Mouse (Mus musculus): ENCODE results near the gene Misp. TPM values are rescaled to one million over a fixed set of nuclear protein-coding genes. Genes with fewer than 3 reads are reported as not detected.
A peak's percentile ranks its signal among the peaks of the same experiment; 100 is the strongest.

The Misp gene
- polyA plus RNA-seq, 1 experiment from 2014 or later = 10.2 TPM

GRCm38 (mm10) chr10:79797326-79797725 is 23.5 kb upstream of the Misp start:
- Histone ChIP-seq H3K9me3 (no peaks in the 10 kb centered on the region), H3K36me3 (no peaks in the 10 kb centered on the region), H3K4me1 (peaks cover 22% of the 10 kb centered on the region), H3K9ac (no peak overlapping the region), H3K27me3 (no peaks in the 10 kb centered on the region), H3K4me3 (no peak overlapping the region), H3K27ac (no peak overlapping the region), H3K4me2 (no peak overlapping the region)
- WGBS = 42% methylated on average over 15 of the region's 15 CpGs
- ATAC-seq (ENCODE audit: borderline replicate concordance, extremely low read depth, low FRiP score, low TSS enrichment) = no peak

GRCm38 (mm10) chr10:79798289-79798928 is 22.4 kb upstream of the Misp start:
- Histone ChIP-seq H3K27me3 (no peaks in the 10 kb centered on the region), H3K36me3 (no peaks in the 10 kb centered on the region), H3K9me3 (no peaks in the 10 kb centered on the region), H3K27ac (no peak overlapping the region), H3K9ac (no peak overlapping the region), H3K4me1 (peaks cover 33% of the 10 kb centered on the region), H3K4me2 (no peak overlapping the region), H3K4me3 (no peak overlapping the region)
- WGBS = 83% methylated on average over 12 of the region's 12 CpGs
- no peak for ATAC-seq (ENCODE audit: borderline replicate concordance, extremely low read depth, low FRiP score, low TSS enrichment)

- H3K36me3 ChIP-seq = no peaks in the 10 kb centered on the region
- H3K9me3 ChIP-seq = no peaks in the 10 kb centered on the region
- H3K27ac ChIP-seq = no peak overlapping the region
- H3K27me3 ChIP-seq = no peaks in the 10 kb centered on the region
- no peak overlapping the region for H3K9ac ChIP-seq
- ATAC-seq (ENCODE audit: borderline replicate concordance, extremely low read depth, low FRiP score, low TSS enrichment) = no peak
- no peak overlapping the region for H3K4me2 ChIP-seq
- H3K4me3 ChIP-seq = no peak overlapping the region
- 72% methylated on average over 11 of the region's 11 CpGs for WGBS
- H3K4me1 ChIP-seq = peaks cover 25% of the 10 kb centered on the region
Measured at GRCm38 (mm10) chr10:79800508-79800907, 20.3 kb upstream of the Misp start.

- Histone ChIP-seq H3K4me3 (no peak overlapping the region), H3K4me1 (peaks cover 27% of the 10 kb centered on the region), H3K4me2 (no peak overlapping the region), H3K27me3 (no peaks in the 10 kb centered on the region), H3K9me3 (no peaks in the 10 kb centered on the region), H3K9ac (no peak overlapping the region), H3K27ac (0 out of 2 replicates have a peak overlapping the region, but pooled peaks have one; percentile 6), H3K36me3 (no peaks in the 10 kb centered on the region)
- WGBS = 40% methylated on average over 3 of the region's 3 CpGs
- no peak for ATAC-seq (ENCODE audit: borderline replicate concordance, extremely low read depth, low FRiP score, low TSS enrichment)
Measured at GRCm38 (mm10) chr10:79801837-79802236, 19.0 kb upstream of the Misp start.

GRCm38 (mm10) chr10:79802331-79802971 is 18.3 kb upstream of the Misp start:
- ATAC-seq (ENCODE audit: borderline replicate concordance, extremely low read depth, low FRiP score, low TSS enrichment) = 0 out of 2 replicates have a peak, but pooled peaks have one; percentile 13
- Histone ChIP-seq H3K27me3 (no peaks in the 10 kb centered on the region), H3K36me3 (no peaks in the 10 kb centered on the region), H3K4me2 (no peak overlapping the region), H3K4me3 (no peak overlapping the region), H3K9ac (no peak overlapping the region), H3K4me1 (peaks cover 29% of the 10 kb centered on the region), H3K27ac (no peak overlapping the region), H3K9me3 (no peaks in the 10 kb centered on the region)
- 48% methylated on average over 11 of the region's 11 CpGs for WGBS

GRCm38 (mm10) chr10:79803716-79804323 is 17.0 kb upstream of the Misp start:
- peaks cover 29% of the 10 kb centered on the region for H3K4me1 ChIP-seq
- peaks cover 2% of the 10 kb centered on the region; the same call in 1 of the 2 replicates for H3K36me3 ChIP-seq
- H3K4me3 ChIP-seq = no peak overlapping the region
- no peaks in the 10 kb centered on the region for H3K9me3 ChIP-seq
- H3K27me3 ChIP-seq = no peaks in the 10 kb centered on the region
- no peak overlapping the region for H3K27ac ChIP-seq
- 15% methylated on average over 29 of the region's 29 CpGs for WGBS
- no peak overlapping the region for H3K9ac ChIP-seq
- ATAC-seq (ENCODE audit: borderline replicate concordance, extremely low read depth, low FRiP score, low TSS enrichment) = peak; percentile 36; the same call in 1 of the 2 replicates
- peak overlapping the region; percentile 4; the same call in 1 of the 2 replicates for H3K4me2 ChIP-seq

GRCm38 (mm10) chr10:79805636-79806035 is 15.2 kb upstream of the Misp start:
- Histone ChIP-seq H3K4me2 (no peak overlapping the region), H3K27ac (no peak overlapping the region), H3K9me3 (no peaks in the 10 kb centered on the region), H3K9ac (no peak overlapping the region), H3K4me3 (no peak overlapping the region), H3K27me3 (no peaks in the 10 kb centered on the region), H3K36me3 (peaks cover 8% of the 10 kb centered on the region), H3K4me1 (peaks cover 29% of the 10 kb centered on the region)
- ATAC-seq (ENCODE audit: borderline replicate concordance, extremely low read depth, low FRiP score, low TSS enrichment) = no peak
- WGBS = 41% methylated on average over 11 of the region's 11 CpGs

- 86% methylated on average over 9 of the region's 9 CpGs for WGBS
- Histone ChIP-seq H3K27me3 (no peaks in the 10 kb centered on the region), H3K4me1 (peaks cover 29% of the 10 kb centered on the region), H3K4me2 (no peak overlapping the region), H3K36me3 (peaks cover 13% of the 10 kb centered on the region), H3K9me3 (no peaks in the 10 kb centered on the region), H3K27ac (no peak overlapping the region), H3K9ac (no peak overlapping the region), H3K4me3 (no peak overlapping the region)
- no peak for ATAC-seq (ENCODE audit: borderline replicate concordance, extremely low read depth, low FRiP score, low TSS enrichment)
Measured at GRCm38 (mm10) chr10:79806331-79806730, 14.5 kb upstream of the Misp start.

GRCm38 (mm10) chr10:79806972-79807371 is 13.8 kb upstream of the Misp start:
- Histone ChIP-seq H3K36me3 (peaks cover 16% of the 10 kb centered on the region), H3K4me1 (peaks cover 27% of the 10 kb centered on the region), H3K27me3 (no peaks in the 10 kb centered on the region), H3K4me3 (no peak overlapping the region), H3K4me2 (no peak overlapping the region), H3K9me3 (no peaks in the 10 kb centered on the region), H3K27ac (no peak overlapping the region), H3K9ac (no peak overlapping the region)
- 72% methylated on average over 10 of the region's 10 CpGs for WGBS
- ATAC-seq (ENCODE audit: borderline replicate concordance, extremely low read depth, low FRiP score, low TSS enrichment) = no peak

- Histone ChIP-seq H3K4me2 (no peak overlapping the region), H3K9ac (0 out of 2 replicates have a peak overlapping the region, but pooled peaks have one; percentile 0), H3K9me3 (no peaks in the 10 kb centered on the region), H3K27ac (peak overlapping the region; percentile 78), H3K4me3 (no peak overlapping the region), H3K4me1 (peaks cover 19% of the 10 kb centered on the region), H3K36me3 (peaks cover 16% of the 10 kb centered on the region), H3K27me3 (no peaks in the 10 kb centered on the region)
- WGBS = 73% methylated on average over 11 of the region's 11 CpGs
- ATAC-seq (ENCODE audit: borderline replicate concordance, extremely low read depth, low FRiP score, low TSS enrichment) = no peak
Measured at GRCm38 (mm10) chr10:79807826-79808225, 13.0 kb upstream of the Misp start.

- no peaks in the 10 kb centered on the region for H3K9me3 ChIP-seq
- no peaks in the 10 kb centered on the region for H3K27me3 ChIP-seq
- H3K4me2 ChIP-seq = no peak overlapping the region
- no peak overlapping the region for H3K9ac ChIP-seq
- H3K27ac ChIP-seq = peak overlapping the region; percentile 78
- ATAC-seq (ENCODE audit: borderline replicate concordance, extremely low read depth, low FRiP score, low TSS enrichment) = no peak
- peaks cover 10% of the 10 kb centered on the region for H3K4me1 ChIP-seq
- peaks cover 16% of the 10 kb centered on the region for H3K36me3 ChIP-seq
- H3K4me3 ChIP-seq = no peak overlapping the region
- 78% methylated on average over 11 of the region's 11 CpGs for WGBS
Measured at GRCm38 (mm10) chr10:79808728-79809127, 12.1 kb upstream of the Misp start.

Measured in lung, embryonic 15.5 days (tissue).